ENCODE assay signal across 10 mouse cellular contexts in genomic region chr2:68348966-68349365, GRCm38 (mm10).
DNase-seq lines count a peak whose midpoint lies in the region; ATAC-seq lines count a peak whose summit lies in the region.
"Had no signal": no experiment of that assay in that cellular context is flagged by ENCODE, and none has a peak within 500 bp of the region (broad histone marks: within the 10 kb centered on the region; RNA-seq: fewer than 3 reads in every experiment).

No protein-coding gene starts in this region.

- no peak overlapping the region for H3K9ac ChIP-seq in hindbrain, embryonic 14.5 days
- no peak overlapping the region for H3K9ac ChIP-seq in hindbrain, embryonic 12.5 days
- H3K9ac ChIP-seq in heart, embryonic 11.5 days (ENCODE audit: low read depth, low read length): no peak overlapping the region
- H3K9ac ChIP-seq: liver, embryonic 12.5 days had no signal

- no peak overlapping the region for H3K27ac ChIP-seq in hindbrain, embryonic 14.5 days
- no peak overlapping the region for H3K27ac ChIP-seq in hindbrain, embryonic 12.5 days
- H3K27ac ChIP-seq in heart, embryonic 11.5 days (ENCODE audit: low read depth, low read length): no peak overlapping the region
- H3K27ac ChIP-seq: embryonic facial prominence, embryonic 10.5 days; liver, embryonic 12.5 days had no signal

- no peak for ATAC-seq in hindbrain, embryonic 14.5 days (ENCODE audit: low FRiP score)
- ATAC-seq in hindbrain, embryonic 12.5 days (ENCODE audit: low FRiP score): no peak
- ATAC-seq in heart, embryonic 11.5 days (replicated peaks; ENCODE audit: insufficient number of reproducible peaks, low FRiP score, low TSS enrichment): no peak
- ATAC-seq: liver, embryonic 12.5 days had no signal

- 0 out of 2 replicates have a peak overlapping the region, but pooled peaks have one; percentile 33 for H3K4me2 ChIP-seq in hindbrain, embryonic 14.5 days (replicated peaks)
- H3K4me2 ChIP-seq in hindbrain, embryonic 12.5 days (replicated peaks): no peak overlapping the region
- no peak overlapping the region for H3K4me2 ChIP-seq in heart, embryonic 11.5 days

- 73% methylated on average over 12 of the region's 12 CpGs for WGBS in hindbrain, embryonic 14.5 days
- 87% methylated on average over 12 of the region's 12 CpGs for WGBS in hindbrain, embryonic 12.5 days
- 85% methylated on average over 12 of the region's 12 CpGs for WGBS in heart, embryonic 11.5 days (ENCODE audit: insufficient replicate concordance)

- peaks cover 6% of the 10 kb centered on the region for H3K4me1 ChIP-seq in hindbrain, embryonic 14.5 days (replicated peaks; ENCODE audit: control insufficient read depth, insufficient read depth, low read length)
- peaks cover 15% of the 10 kb centered on the region for H3K4me1 ChIP-seq in hindbrain, embryonic 12.5 days
- H3K4me1 ChIP-seq in heart, embryonic 11.5 days (ENCODE audit: control insufficient read depth, insufficient read depth, low read length): no peaks in the 10 kb centered on the region
- H3K4me1 ChIP-seq: liver, embryonic 12.5 days had no signal

- no peaks in the 10 kb centered on the region for H3K27me3 ChIP-seq in hindbrain, embryonic 14.5 days (ENCODE audit: control insufficient read depth, insufficient read depth, low read length)
- H3K27me3 ChIP-seq in hindbrain, embryonic 12.5 days: no peaks in the 10 kb centered on the region
- H3K27me3 ChIP-seq in heart, embryonic 11.5 days (ENCODE audit: control insufficient read depth, insufficient read depth, low read length): no peaks in the 10 kb centered on the region
- H3K27me3 ChIP-seq: liver, embryonic 12.5 days had no signal

- no peak overlapping the region for H3K4me3 ChIP-seq in hindbrain, embryonic 14.5 days (replicated peaks; ENCODE audit: low read length)
- H3K4me3 ChIP-seq in hindbrain, embryonic 12.5 days: no peak overlapping the region
- no peak overlapping the region for H3K4me3 ChIP-seq in heart, embryonic 11.5 days (ENCODE audit: low read depth, low read length)
- H3K4me3 ChIP-seq: embryonic facial prominence, embryonic 10.5 days; liver, embryonic 12.5 days had no signal

- H3K36me3 ChIP-seq in hindbrain, embryonic 14.5 days (replicated peaks; ENCODE audit: control insufficient read depth, insufficient read depth): peaks cover 8% of the 10 kb centered on the region; the same call in 1 of the 2 replicates
- H3K36me3 ChIP-seq in hindbrain, embryonic 12.5 days: no peaks in the 10 kb centered on the region
- 0 out of 2 replicates have a peak, but pooled peaks cover 2% of the 10 kb centered on the region for H3K36me3 ChIP-seq in heart, embryonic 11.5 days (ENCODE audit: control insufficient read depth, insufficient read depth, low read length)
- H3K36me3 ChIP-seq: liver, embryonic 12.5 days had no signal

- DNase-seq in hindbrain, embryonic 14.5 days (ENCODE audit: low spot score): no peak
- peak; percentile 62 for DNase-seq in right cerebral cortex, adult 18-20 months
- no peak for DNase-seq in right cerebral cortex, postnatal 4 days
- peak; percentile 24 to 36 for DNase-seq in layer of hippocampus, postnatal 10 days (ENCODE audit: low spot score in 2 of 2)
- no peak for DNase-seq in gastrocnemius, adult 18-20 months (ENCODE audit: low spot score)
- no peak for DNase-seq in cerebellum, adult 8-10 months

- H3K9me3 ChIP-seq in hindbrain, embryonic 14.5 days (ENCODE audit: control insufficient read depth, low read length): no peaks in the 10 kb centered on the region
- no peaks in the 10 kb centered on the region for H3K9me3 ChIP-seq in hindbrain, embryonic 12.5 days (replicated peaks)
- H3K9me3 ChIP-seq in heart, embryonic 11.5 days (replicated peaks; ENCODE audit: control insufficient read depth, low read length): no peaks in the 10 kb centered on the region
- H3K9me3 ChIP-seq: embryonic facial prominence, embryonic 10.5 days; liver, embryonic 12.5 days had no signal

Comparison
In these comparisons a context has a peak if more than half of its experiments do, and no peak if none do; other contexts are left out.
1. DNase-seq: peak in right cerebral cortex, adult 18-20 months (single experiment) and layer of hippocampus, postnatal 10 days (2 of 2); none in hindbrain, embryonic 14.5 days (single experiment), right cerebral cortex, postnatal 4 days (single experiment), gastrocnemius, adult 18-20 months (single experiment) and cerebellum, adult 8-10 months (single experiment).